Mouse (Mus musculus): ENCODE measurements around the gene Usp50.
A peak's percentile ranks its signal among the peaks of the same experiment; 100 is the strongest.

Gene Usp50

GRCm38 (mm10) chr2:126783370-126783769 lies at the start of gene Usp50:
Usp50 (minus strand) TSS chr2:126783470.
- DNase-seq (ENCODE audit: low read depth) = no peak

DNA sequence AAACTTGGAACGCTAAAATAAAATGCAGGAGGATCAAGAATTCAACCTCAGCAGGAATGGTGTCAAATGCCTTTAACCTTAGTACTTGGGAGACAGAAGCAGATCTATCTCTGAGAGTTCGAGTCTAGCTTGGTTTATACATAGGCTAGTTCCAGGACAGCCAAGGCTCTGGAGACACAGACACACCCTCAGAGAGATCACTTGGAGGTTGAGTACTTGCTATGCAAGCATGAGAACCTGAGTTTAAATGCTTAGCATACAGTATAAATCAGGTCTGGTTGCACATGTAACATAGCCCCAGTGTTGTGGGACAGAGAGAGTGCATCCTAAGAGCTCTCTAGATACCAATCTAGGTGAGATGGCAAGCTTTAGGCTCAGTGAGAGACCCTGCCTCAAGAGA lies 34.1 kb upstream of the Usp50 start:
- DNase-seq (ENCODE audit: low read depth) = no peak

DNA sequence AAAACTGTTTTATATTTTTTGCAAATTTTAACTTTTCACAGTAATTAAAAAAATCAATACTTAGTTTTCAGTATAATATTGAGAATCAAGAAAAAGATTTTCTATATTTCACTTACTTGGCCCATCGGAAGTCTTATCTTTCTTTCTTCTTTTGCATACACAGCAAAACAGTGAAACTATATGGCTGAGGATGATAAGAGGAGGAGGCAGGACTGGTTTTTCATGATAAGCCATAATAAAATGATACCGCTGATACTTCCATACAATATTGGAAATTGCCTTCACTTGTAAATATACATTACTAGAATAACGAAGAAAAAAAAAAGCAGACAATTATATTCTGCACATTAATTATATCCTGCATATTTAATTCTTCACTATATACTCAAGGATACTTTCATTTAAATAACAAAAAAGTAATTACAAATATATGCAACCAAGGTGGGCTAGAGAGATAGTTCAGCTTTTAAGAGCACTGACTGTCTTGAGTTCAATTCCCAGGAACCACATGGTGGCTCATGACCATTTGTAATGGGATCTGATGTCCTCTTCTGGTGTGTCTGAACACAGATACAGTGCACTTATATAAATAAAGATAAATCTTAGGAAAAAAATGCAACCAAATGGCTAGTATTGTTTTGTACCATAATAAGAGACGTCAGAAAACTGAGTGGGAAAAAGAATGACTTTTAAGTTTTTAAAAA lies 33.5 kb upstream of the Usp50 start:
- DNase-seq (ENCODE audit: low read depth) = peak; percentile 59

- no peak for DNase-seq (ENCODE audit: low read depth)
Measured at GRCm38 (mm10) chr2:126815822-126816221, 32.6 kb upstream of the Usp50 start.

GRCm38 (mm10) chr2:126801980-126802379 lies 18.7 kb upstream of the Usp50 start:
- no peak for DNase-seq (ENCODE audit: low read depth)

DNA sequence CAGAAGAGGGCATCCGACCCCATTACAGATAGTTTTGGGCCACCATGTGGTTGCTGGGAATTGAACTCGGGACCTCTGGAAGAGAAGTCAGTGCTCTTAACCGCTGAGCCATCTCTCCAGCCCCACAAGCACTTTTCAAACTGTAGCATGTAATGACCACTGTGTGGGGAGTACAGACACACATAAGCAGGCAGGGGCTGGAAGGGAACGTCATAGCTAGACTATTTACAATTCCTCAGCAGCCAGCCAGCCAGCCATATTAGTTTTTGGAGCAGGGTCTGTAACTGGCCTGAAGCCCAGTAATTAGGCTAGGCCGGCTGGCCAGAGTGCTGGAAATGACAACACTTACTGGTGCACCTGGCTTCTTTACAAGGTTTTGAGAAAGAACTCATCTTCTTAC lies 15.2 kb upstream of the Usp50 start:
- DNase-seq (ENCODE audit: low read depth) = no peak

GRCm38 (mm10) chr2:126795708-126796107 lies 12.4 kb upstream of the Usp50 start:
- DNase-seq (ENCODE audit: low read depth) = no peak

DNA sequence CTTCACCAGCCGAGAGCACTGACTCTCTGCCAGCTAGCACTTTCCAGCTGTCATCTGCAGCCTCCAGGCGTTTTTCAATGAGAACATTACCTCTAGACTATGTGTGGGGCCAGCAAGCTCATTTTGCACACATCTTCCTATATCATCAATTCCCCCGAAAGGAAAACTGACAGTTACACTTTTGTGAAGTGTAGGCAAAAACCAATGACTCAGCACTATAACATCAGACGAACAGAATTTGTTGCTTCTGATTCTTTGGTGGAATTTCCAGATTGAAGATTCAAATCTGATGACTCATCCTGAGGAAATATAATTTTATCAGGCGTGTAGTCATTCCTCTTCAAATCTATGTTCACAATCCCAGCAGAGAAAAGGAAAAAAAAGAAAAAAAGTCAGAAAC lies 9.3 kb upstream of the Usp50 start:
- no peak for DNase-seq (ENCODE audit: low read depth)

DNA sequence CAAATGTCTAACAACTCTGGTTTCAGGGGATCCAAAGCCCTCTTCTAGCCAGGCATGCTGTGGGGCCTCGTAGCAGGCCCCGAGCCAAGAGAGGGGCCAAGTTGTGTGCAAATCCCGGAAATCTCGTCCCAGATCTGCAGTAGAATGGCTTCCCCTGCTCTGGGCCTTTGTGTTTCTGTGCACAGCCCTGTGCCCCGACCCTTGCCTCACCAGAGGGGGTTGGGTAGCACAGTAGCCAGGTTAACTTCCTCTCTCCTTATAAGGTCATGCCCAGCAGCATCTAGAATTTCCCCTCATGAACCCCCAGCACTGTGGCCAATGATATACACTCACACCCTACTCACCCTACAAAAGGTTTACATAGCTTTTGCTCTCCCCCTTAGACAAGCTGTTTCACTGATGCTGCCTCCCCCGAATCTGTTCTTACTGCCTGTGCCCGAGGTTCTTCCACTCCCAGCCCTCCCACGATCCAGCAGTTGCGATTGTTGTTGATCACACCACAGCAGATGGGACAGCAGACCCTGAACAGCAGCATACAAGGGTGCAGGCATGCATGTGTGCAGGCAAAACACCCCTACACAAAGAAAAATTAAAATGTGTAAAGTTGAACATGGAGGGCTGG lies 4.6 kb upstream of the Usp50 start:
- no peak for DNase-seq (ENCODE audit: low read depth)

GRCm38 (mm10) chr2:126782433-126782832 lies 837 bp downstream of the Usp50 start:
- no peak for DNase-seq (ENCODE audit: low read depth)

DNA sequence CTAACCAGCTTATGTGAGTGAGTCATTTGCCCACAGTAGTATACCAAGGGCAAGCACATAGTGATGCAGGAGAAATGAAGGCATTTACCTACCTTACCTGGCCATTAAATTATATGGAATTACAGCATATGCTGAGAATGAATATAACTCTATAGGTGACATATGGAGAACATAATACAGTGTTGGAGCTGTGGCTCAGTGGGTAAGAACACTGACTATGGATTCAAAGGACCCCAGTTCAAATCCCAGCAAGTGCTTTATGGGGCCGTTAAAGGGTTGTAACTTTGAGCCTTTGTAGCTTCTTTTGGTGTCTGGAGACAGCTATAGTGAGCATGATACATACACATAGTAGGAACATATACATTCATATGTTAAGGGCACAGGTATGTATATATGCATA lies 1.8 kb downstream of the Usp50 start:
- no peak for DNase-seq (ENCODE audit: low read depth)

- no peak for DNase-seq (ENCODE audit: low read depth)
Measured at GRCm38 (mm10) chr2:126780286-126780685, 3.0 kb downstream of the Usp50 start.

GRCm38 (mm10) chr2:126778806-126779205 lies 4.5 kb downstream of the Usp50 start:
- no peak for DNase-seq (ENCODE audit: low read depth)

GRCm38 (mm10) chr2:126776416-126776815 lies 6.9 kb downstream of the Usp50 start:
- no peak for DNase-seq (ENCODE audit: low read depth)

- no peak for DNase-seq (ENCODE audit: low read depth)
Measured at GRCm38 (mm10) chr2:126775951-126776350, 7.3 kb downstream of the Usp50 start.

DNA sequence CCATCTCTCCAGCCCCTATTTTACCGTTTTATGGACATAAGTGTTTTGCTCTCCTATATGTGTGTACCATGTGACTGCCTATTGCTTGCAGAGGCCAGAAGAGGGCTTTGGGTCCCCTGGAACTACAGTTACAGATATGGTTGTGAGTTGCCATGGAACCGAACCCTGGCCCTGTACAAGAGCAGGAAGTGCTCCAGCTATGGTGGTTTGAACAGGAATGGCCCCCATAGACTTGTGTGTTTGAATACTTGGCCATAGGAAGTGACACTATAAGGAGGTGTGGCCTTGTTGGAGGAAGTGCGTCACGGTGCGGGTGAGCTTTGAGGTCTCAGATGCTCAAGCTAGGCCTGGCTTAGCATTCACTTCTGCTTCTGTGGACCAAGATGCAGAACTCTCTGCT lies 11.1 kb downstream of the Usp50 start:
- no peak for DNase-seq (ENCODE audit: low read depth)

DNA sequence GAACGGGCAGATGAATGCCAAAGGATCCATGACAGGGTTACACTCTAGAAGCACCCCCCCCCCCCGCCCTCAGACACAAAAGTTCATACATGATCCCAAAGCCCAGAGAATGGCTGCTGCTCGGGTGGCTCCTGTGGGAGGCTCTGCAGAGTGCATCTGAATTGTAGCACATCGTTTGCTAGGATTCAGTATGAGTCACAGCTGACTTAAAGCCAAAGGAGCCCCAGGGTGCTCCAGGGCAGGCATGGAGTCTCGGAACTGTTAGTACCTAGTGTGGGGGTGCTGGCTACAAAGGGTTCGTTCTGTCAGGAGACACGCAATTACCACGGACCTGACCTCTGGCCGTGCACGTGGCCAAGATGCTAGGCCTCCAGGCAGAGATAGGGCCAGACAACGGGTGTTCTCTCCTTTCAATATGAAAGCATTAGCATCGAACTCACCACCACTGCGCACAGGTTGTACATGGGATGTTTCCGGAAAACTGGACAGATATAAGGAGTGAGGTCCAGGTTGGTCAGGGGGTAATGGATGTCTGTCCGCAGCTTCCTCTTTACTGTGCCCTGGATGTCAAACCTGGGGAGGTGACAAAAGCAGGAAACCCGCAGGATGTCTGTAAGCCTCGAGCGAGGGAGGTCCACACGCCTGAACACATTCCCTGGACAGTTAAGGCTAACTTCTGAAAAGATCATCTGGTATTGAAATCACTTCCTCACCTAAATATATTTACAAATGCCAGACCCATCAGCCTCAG lies 13.7 kb downstream of the Usp50 start:
- DNase-seq (ENCODE audit: low read depth) = no peak

DNA sequence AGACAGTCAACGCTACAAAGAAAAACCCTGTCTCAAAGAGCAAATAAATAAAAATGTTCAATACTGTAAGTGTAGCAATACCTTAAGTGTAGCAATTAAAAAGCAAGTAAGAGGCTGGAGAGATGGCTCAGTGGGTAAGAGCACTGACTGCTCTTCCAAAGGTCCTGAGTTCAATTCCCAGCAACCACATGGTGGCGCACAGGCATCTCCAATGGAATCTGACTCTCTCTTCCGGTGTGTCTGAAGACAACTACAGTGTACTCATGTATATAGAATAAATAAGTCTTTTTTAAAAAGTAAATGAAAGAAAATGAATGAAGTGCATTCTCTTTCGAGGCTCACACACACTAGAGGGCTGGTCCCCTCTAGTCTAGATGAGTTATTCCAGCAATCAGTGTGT lies 15.1 kb downstream of the Usp50 start:
- DNase-seq (ENCODE audit: low read depth) = no peak

GRCm38 (mm10) chr2:126767599-126767998 lies 15.7 kb downstream of the Usp50 start:
- no peak for DNase-seq (ENCODE audit: low read depth)

- DNase-seq (ENCODE audit: low read depth) = no peak
Measured at GRCm38 (mm10) chr2:126765867-126766582, 17.2 kb downstream of the Usp50 start.

DNA sequence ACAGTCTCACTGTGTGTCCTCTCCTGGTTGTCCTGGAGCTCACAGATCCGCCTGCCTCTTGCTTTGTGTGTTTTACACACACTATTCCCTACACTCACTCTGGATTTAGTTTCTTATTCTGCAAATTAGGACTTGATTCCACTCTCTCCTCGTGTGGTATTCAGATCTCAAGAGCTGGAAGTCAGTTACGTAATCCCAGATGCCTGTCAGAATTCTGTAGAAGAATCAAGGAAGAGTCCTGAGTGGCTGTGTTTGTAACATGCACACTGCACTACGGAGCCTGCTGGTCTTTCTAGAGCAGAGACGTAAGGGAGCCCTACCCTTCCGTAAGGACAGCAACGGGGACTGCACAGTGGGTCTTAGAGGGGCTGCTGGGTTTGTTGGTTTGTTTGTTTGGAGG lies 23.9 kb downstream of the Usp50 start:
- no peak for DNase-seq (ENCODE audit: low read depth)

DNA sequence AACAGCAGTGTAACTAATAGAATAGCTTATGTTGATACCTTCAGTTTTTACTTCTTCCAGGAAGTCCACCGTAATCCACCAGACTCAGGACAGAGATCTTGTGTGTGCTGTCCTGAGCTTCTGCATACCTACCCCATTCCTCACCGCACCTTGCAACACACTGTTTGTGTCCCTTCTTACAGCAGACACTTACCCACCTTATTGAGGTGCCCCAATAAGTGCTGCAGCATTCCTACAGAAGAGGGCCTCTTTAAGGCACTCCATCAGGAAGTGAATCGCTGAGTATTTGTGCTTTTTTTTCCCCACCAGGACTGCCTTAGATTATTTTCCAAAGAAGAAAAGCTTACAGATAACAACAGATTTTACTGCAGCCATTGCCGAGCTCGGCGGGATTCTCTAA lies 27.6 kb downstream of the Usp50 start:
- DNase-seq (ENCODE audit: low read depth) = no peak

DNA sequence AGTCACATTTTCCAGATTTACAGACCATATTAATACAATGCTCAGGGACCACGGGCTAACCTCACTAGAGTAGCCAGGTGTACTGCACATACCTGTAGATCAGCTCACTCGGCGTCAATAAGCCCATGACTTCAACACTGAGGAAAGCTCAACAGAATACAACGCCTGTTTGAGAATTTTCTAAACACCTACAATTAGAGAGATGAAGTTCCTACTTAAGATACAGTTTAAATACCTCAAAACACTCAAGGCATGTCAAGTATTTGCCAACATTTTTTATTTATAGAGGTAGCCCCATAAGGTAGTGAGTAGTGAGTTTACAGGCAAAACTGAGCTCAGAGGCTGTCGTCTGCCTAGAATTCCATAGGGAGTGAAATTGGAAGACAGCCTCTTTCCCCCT lies 39.9 kb downstream of the Usp50 start:
- no peak for DNase-seq (ENCODE audit: low read depth)
